Mouse (Mus musculus): ENCODE measurements around the gene Zkscan3. TPM values are rescaled to one million over a fixed set of nuclear protein-coding genes. Genes with fewer than 3 reads are reported as not detected.

Zkscan3 gene
- polyA plus RNA-seq, 1 experiment from 2014 or later, result 94.2 TPM

GRCm38 (mm10) chr13:21366635-21367034 is 35.9 kb downstream of the Zkscan3 start:
- DNase-seq (ENCODE audit: low spot score), result no peak
- ATAC-seq (ENCODE audit: insufficient number of reproducible peaks, low FRiP score, low TSS enrichment, low read depth), result no peak
- Histone ChIP-seq H3K27ac (replicated peaks; ENCODE audit: low read depth, low read length) (no peak overlapping the region), H3K36me3 (ENCODE audit: control insufficient read depth, insufficient read depth, low read length) (peaks cover 13% of the 10 kb centered on the region; the same call in 1 of the 2 replicates), H3K4me1 (ENCODE audit: control insufficient read depth, insufficient read depth, low read length) (peaks cover 10% of the 10 kb centered on the region), H3K9ac (ENCODE audit: low read length) (no peak overlapping the region), H3K4me2 (ENCODE audit: low read depth, severe bottlenecking) (no peak overlapping the region), H3K27me3 (ENCODE audit: control insufficient read depth, insufficient read depth, low read length) (no peaks in the 10 kb centered on the region), H3K4me3 (ENCODE audit: low read depth, low read length) (no peak overlapping the region), H3K9me3 (ENCODE audit: control insufficient read depth, low read length) (no peaks in the 10 kb centered on the region)
- WGBS, result 71% methylated on average over 6 of the region's 6 CpGs

DNA sequence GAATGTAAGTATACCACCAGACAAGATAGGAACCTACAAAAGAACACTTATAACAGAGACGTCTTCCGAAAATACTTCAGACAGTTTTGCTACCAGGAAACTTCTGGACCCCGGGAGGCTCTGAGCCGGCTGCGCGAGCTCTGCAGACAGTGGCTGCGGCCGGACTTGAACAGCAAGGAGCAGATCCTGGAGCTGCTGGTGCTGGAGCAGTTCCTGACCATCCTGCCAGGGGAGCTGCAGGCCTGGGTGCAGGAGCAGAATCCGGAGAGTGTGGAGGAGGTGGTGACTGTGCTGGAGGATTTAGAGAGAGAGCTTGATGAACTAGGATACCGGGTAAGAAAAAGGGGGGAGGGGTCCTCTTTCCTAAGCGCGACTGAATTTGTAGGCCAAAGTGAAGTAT is 38.8 kb downstream of the Zkscan3 start:
- Histone ChIP-seq H3K36me3 (ENCODE audit: control insufficient read depth, insufficient read depth, low read length) (peaks cover 4% of the 10 kb centered on the region; the same call in 1 of the 2 replicates), H3K9ac (ENCODE audit: low read length) (0 out of 2 replicates have a peak overlapping the region, but pooled peaks have one; percentile 27), H3K27me3 (ENCODE audit: control insufficient read depth, insufficient read depth, low read length) (no peaks in the 10 kb centered on the region), H3K9me3 (ENCODE audit: control insufficient read depth, low read length) (no peaks in the 10 kb centered on the region), H3K27ac (replicated peaks; ENCODE audit: low read depth, low read length) (no peak overlapping the region), H3K4me3 (ENCODE audit: low read depth, low read length) (peak overlapping the region; percentile 78), H3K4me1 (ENCODE audit: control insufficient read depth, insufficient read depth, low read length) (peaks cover 10% of the 10 kb centered on the region), H3K4me2 (ENCODE audit: low read depth, severe bottlenecking) (peak overlapping the region; percentile 57)
- ATAC-seq (ENCODE audit: insufficient number of reproducible peaks, low FRiP score, low TSS enrichment, low read depth), result no peak
- WGBS, result 66% methylated on average over 12 of the region's 12 CpGs
- DNase-seq (ENCODE audit: low spot score), result peak; percentile 22

GRCm38 (mm10) chr13:21362621-21363248 is 39.8 kb downstream of the Zkscan3 start, which contains the start of gene Zscan12:
Gene Zscan12 (plus strand): TSS chr13:21362820.
- H3K27me3 ChIP-seq (ENCODE audit: control insufficient read depth, insufficient read depth, low read length), result no peaks in the 10 kb centered on the region
- WGBS, result 1% methylated on average over 27 of the region's 29 CpGs
- DNase-seq (ENCODE audit: low spot score) (peak; percentile 94), ATAC-seq (ENCODE audit: insufficient number of reproducible peaks, low FRiP score, low TSS enrichment, low read depth) (peak; percentile 99)
- H3K27ac ChIP-seq (replicated peaks; ENCODE audit: low read depth, low read length), result peak within 1 kb of the TSS; percentile 69; the same call in 1 of the 2 replicates
- H3K4me1 ChIP-seq (ENCODE audit: control insufficient read depth, insufficient read depth, low read length), result peaks cover 10% of the 10 kb centered on the region
- no peaks in the 10 kb centered on the region; the same call in 1 of the 2 replicates for H3K36me3 ChIP-seq (ENCODE audit: control insufficient read depth, insufficient read depth, low read length)
- H3K9ac ChIP-seq (ENCODE audit: low read length), result peak within 1 kb of the TSS; percentile 94
- peak within 1 kb of the TSS; percentile 57 for H3K4me2 ChIP-seq (ENCODE audit: low read depth, severe bottlenecking)
- peak within 1 kb of the TSS; percentile 78 for H3K4me3 ChIP-seq (ENCODE audit: low read depth, low read length)
- H3K9me3 ChIP-seq (ENCODE audit: control insufficient read depth, low read length), result no peaks in the 10 kb centered on the region

DNA sequence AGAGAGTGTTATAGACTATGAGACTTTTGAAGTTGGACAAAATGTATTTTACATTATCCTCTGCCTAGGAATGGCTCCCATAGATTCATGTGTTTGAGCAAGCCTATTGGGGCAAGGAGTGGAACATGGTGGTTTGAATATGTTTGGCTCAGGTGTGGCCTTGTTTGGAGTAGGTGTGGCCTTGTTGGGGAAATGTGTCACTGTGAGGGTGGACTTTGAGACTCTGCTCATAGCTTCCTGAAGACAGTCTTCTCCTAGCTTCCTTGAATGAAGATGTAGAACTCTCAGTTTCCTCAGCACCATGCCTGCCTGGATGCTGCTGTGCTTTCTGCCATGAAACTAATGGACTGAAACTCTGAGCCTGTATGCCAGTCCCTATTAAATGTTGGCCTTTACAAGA is 52.0 kb downstream of the Zkscan3 start:
- H3K4me2 ChIP-seq (ENCODE audit: low read depth, severe bottlenecking), result no peak overlapping the region
- H3K9me3 ChIP-seq (ENCODE audit: control insufficient read depth, low read length), result no peaks in the 10 kb centered on the region
- no peaks in the 10 kb centered on the region for H3K36me3 ChIP-seq (ENCODE audit: control insufficient read depth, insufficient read depth, low read length)
- H3K4me1 ChIP-seq (ENCODE audit: control insufficient read depth, insufficient read depth, low read length), result no peaks in the 10 kb centered on the region
- DNase-seq (ENCODE audit: low spot score) (no peak), ATAC-seq (ENCODE audit: insufficient number of reproducible peaks, low FRiP score, low TSS enrichment, low read depth) (no peak)
- H3K9ac ChIP-seq (ENCODE audit: low read length), result no peak overlapping the region
- no peaks in the 10 kb centered on the region for H3K27me3 ChIP-seq (ENCODE audit: control insufficient read depth, insufficient read depth, low read length)
- no peak overlapping the region for H3K4me3 ChIP-seq (ENCODE audit: low read depth, low read length)
- no peak overlapping the region for H3K27ac ChIP-seq (replicated peaks; ENCODE audit: low read depth, low read length)

- DNase-seq (ENCODE audit: low spot score), result no peak
- WGBS, result 81% methylated on average over 1 of the region's 1 CpGs
- no peaks in the 10 kb centered on the region for H3K36me3 ChIP-seq (ENCODE audit: control insufficient read depth, insufficient read depth, low read length)
- H3K9me3 ChIP-seq (ENCODE audit: control insufficient read depth, low read length), result no peaks in the 10 kb centered on the region
- ATAC-seq (ENCODE audit: insufficient number of reproducible peaks, low FRiP score, low TSS enrichment, low read depth), result no peak
- H3K4me1 ChIP-seq (ENCODE audit: control insufficient read depth, insufficient read depth, low read length), result no peaks in the 10 kb centered on the region
- H3K4me2 ChIP-seq (ENCODE audit: low read depth, severe bottlenecking), result no peak within 1 kb of the TSS
- no peak within 1 kb of the TSS for H3K9ac ChIP-seq (ENCODE audit: low read length)
- H3K27ac ChIP-seq (replicated peaks; ENCODE audit: low read depth, low read length), result no peak within 1 kb of the TSS
- H3K27me3 ChIP-seq (ENCODE audit: control insufficient read depth, insufficient read depth, low read length), result no peaks in the 10 kb centered on the region
- no peak within 1 kb of the TSS for H3K4me3 ChIP-seq (ENCODE audit: low read depth, low read length)
Observed at GRCm38 (mm10) chr13:21346610-21347009, 55.9 kb downstream of the Zkscan3 start, which contains the start of gene Olfr1367. Gene Olfr1367 (plus strand): TSS chr13:21346910.

MicroRNAs within 50 kb of the gene (microRNA counts, 519-probe panel; counts per million panel counts)
- microRNA mmu-miR-1896, result 3,935 counts per million, percentile 57 among the panel's probes with 10 or more counts

Small RNA genes lying within 50 kb of the gene (microRNA-seq; reads per million reads assigned to microRNA genes)
- gene Mir1896 (not detected), gene Mir6942 (not detected)

Other genes with a start within 250 kb of the Zkscan3 start
- gene Trim27, start 223.3 kb downstream of the Zkscan3 start, polyA plus RNA-seq (2014; fragmentation: Nextera tagmentation; extraction: Ambion mirVana), result 183 and 190 TPM in 2 replicates
- gene Gpx5, start 110.0 kb downstream of the Zkscan3 start, polyA plus RNA-seq (2014; fragmentation: Nextera tagmentation; extraction: Ambion mirVana), result not detected in 2 replicates
- gene Gpx6, start 90.6 kb downstream of the Zkscan3 start, polyA plus RNA-seq (2014; fragmentation: Nextera tagmentation; extraction: Ambion mirVana), result 0.51 and 0.88 TPM in 2 replicates
- not detected in 2 replicates for gene Olfr1367, start 55.8 kb downstream of the Zkscan3 start, polyA plus RNA-seq (2014; fragmentation: Nextera tagmentation; extraction: Ambion mirVana)
- 20.2 and 20.3 TPM in 2 replicates for gene Zscan12, start 39.9 kb downstream of the Zkscan3 start, polyA plus RNA-seq (2014; fragmentation: Nextera tagmentation; extraction: Ambion mirVana)
- 5.4 and 5.7 TPM in 2 replicates for gene Pgbd1, start 38.3 kb upstream of the Zkscan3 start, polyA plus RNA-seq (2014; fragmentation: Nextera tagmentation; extraction: Ambion mirVana)
- gene Zscan26, start 51.0 kb upstream of the Zkscan3 start, polyA plus RNA-seq (2014; fragmentation: Nextera tagmentation; extraction: Ambion mirVana), result 22.0 and 25.6 TPM in 2 replicates
- 2.5 and 2.8 TPM in 2 replicates for gene Nkapl, start 65.8 kb upstream of the Zkscan3 start, polyA plus RNA-seq (2014; fragmentation: Nextera tagmentation; extraction: Ambion mirVana)
- 2.5 and 2.9 TPM in 2 replicates for gene Zkscan4, start 76.2 kb upstream of the Zkscan3 start, polyA plus RNA-seq (2014; fragmentation: Nextera tagmentation; extraction: Ambion mirVana)
- 0.67 TPM in 1 of 2 replicates, not detected in the other for gene Gm10065, start 76.7 kb upstream of the Zkscan3 start, polyA plus RNA-seq (2014; fragmentation: Nextera tagmentation; extraction: Ambion mirVana)
- 0.24 and 0.35 TPM in 2 replicates for gene AK157302, start 92.5 kb upstream of the Zkscan3 start, polyA plus RNA-seq (2014; fragmentation: Nextera tagmentation; extraction: Ambion mirVana)
- 2.5 and 4.0 TPM in 2 replicates for gene Gm11273, start 98.7 kb upstream of the Zkscan3 start, polyA plus RNA-seq (2014; fragmentation: Nextera tagmentation; extraction: Ambion mirVana)
- 9.6 and 13.1 TPM in 2 replicates for gene Zkscan8, start 128.4 kb upstream of the Zkscan3 start, polyA plus RNA-seq (2014; fragmentation: Nextera tagmentation; extraction: Ambion mirVana)
- 0.09 and 0.21 TPM in 2 replicates for gene Olfr1366, start 140.1 kb upstream of the Zkscan3 start, polyA plus RNA-seq (2014; fragmentation: Nextera tagmentation; extraction: Ambion mirVana)
- gene Olfr1535, start 157.1 kb upstream of the Zkscan3 start, polyA plus RNA-seq (2014; fragmentation: Nextera tagmentation; extraction: Ambion mirVana), result 0.05 TPM in 1 of 2 replicates, not detected in the other
- gene Olfr1364, start 179.0 kb upstream of the Zkscan3 start, polyA plus RNA-seq (2014; fragmentation: Nextera tagmentation; extraction: Ambion mirVana), result not detected in 2 replicates
- gene Olfr1362, start 211.3 kb upstream of the Zkscan3 start, polyA plus RNA-seq (2014; fragmentation: Nextera tagmentation; extraction: Ambion mirVana), result not detected in 2 replicates
- gene Olfr11, start 239.8 kb upstream of the Zkscan3 start, polyA plus RNA-seq (2014; fragmentation: Nextera tagmentation; extraction: Ambion mirVana), result not detected in 2 replicates

All from limb, embryonic 11.5 days (tissue).